Mouse (Mus musculus): Measurements from ENCODE around the gene Gm10282. TPM values are rescaled to one million over a fixed set of nuclear protein-coding genes. Genes with fewer than 3 reads are reported as not detected.
A peak's percentile ranks its signal among the peaks of the same experiment; 100 is the strongest.

Gene Gm10282
- polyA plus RNA-seq, 1 experiment from 2014 or later = 20.8 TPM

- H3K9me3 ChIP-seq (ENCODE audit: control insufficient read depth, low read length) = no peaks in the 10 kb centered on the region
- DNase-seq (ENCODE audit: low spot score) = no peak
- peaks cover 15% of the 10 kb centered on the region for H3K4me1 ChIP-seq (replicated peaks; ENCODE audit: control insufficient read depth, insufficient read depth, low read length)
- ATAC-seq (replicated peaks; ENCODE audit: low FRiP score) = peak; percentile 67
- H3K9ac ChIP-seq (ENCODE audit: low read depth, low read length) = no peak overlapping the region
- H3K4me2 ChIP-seq = no peak overlapping the region
- no peak overlapping the region for H3K4me3 ChIP-seq (ENCODE audit: low read depth, low read length)
- no peaks in the 10 kb centered on the region for H3K36me3 ChIP-seq (ENCODE audit: control insufficient read depth, insufficient read depth, low read length)
- H3K27ac ChIP-seq (ENCODE audit: low read depth, low read length) = no peak overlapping the region
- 22% methylated on average over 3 of the region's 3 CpGs for WGBS
- no peaks in the 10 kb centered on the region for H3K27me3 ChIP-seq (replicated peaks; ENCODE audit: control insufficient read depth, insufficient read depth, low read length)
Measured at GRCm38 (mm10) chr8:72277244-72277643, 27.8 kb downstream of the Gm10282 start.

DNA sequence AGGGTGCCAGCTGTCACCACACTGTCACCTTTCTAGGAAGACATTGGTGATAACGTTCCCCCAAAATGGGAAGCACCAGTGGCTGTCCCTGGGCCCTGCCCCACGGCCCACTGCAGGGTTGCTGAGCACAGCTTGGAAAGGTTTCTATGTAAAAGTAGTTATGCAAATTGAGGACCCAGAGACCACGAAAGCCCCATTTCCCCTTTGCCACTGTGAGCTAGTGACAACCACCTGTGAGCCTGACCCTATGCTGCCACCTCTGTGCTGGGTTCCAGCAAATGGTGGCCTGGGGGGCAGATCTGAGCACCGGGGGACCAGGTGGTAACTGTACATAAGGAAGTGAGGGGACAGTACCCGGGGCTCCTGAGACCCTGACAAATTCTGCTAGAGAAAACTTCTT, 31.3 kb downstream of the Gm10282 start:
- Histone ChIP-seq H3K27ac (ENCODE audit: low read depth, low read length) (no peak overlapping the region), H3K4me3 (ENCODE audit: low read depth, low read length) (no peak overlapping the region), H3K9ac (ENCODE audit: low read depth, low read length) (no peak overlapping the region), H3K9me3 (ENCODE audit: control insufficient read depth, low read length) (no peaks in the 10 kb centered on the region), H3K27me3 (replicated peaks; ENCODE audit: control insufficient read depth, insufficient read depth, low read length) (no peaks in the 10 kb centered on the region), H3K4me2 (no peak overlapping the region), H3K4me1 (replicated peaks; ENCODE audit: control insufficient read depth, insufficient read depth, low read length) (peaks cover 21% of the 10 kb centered on the region), H3K36me3 (ENCODE audit: control insufficient read depth, insufficient read depth, low read length) (no peaks in the 10 kb centered on the region)
- DNase-seq (ENCODE audit: low spot score) = no peak
- no peak for ATAC-seq (replicated peaks; ENCODE audit: low FRiP score)
- WGBS = 60% methylated on average over 5 of the region's 5 CpGs

GRCm38 (mm10) chr8:72273111-72273770, 31.8 kb downstream of the Gm10282 start:
- peaks cover 26% of the 10 kb centered on the region for H3K4me1 ChIP-seq (replicated peaks; ENCODE audit: control insufficient read depth, insufficient read depth, low read length)
- H3K4me3 ChIP-seq (ENCODE audit: low read depth, low read length) = no peak overlapping the region
- no peak overlapping the region for H3K4me2 ChIP-seq
- DNase-seq (ENCODE audit: low spot score) (no peak), ATAC-seq (replicated peaks; ENCODE audit: low FRiP score) (no peak)
- H3K27ac ChIP-seq (ENCODE audit: low read depth, low read length) = no peak overlapping the region
- no peaks in the 10 kb centered on the region for H3K36me3 ChIP-seq (ENCODE audit: control insufficient read depth, insufficient read depth, low read length)
- no peaks in the 10 kb centered on the region for H3K27me3 ChIP-seq (replicated peaks; ENCODE audit: control insufficient read depth, insufficient read depth, low read length)
- no peaks in the 10 kb centered on the region for H3K9me3 ChIP-seq (ENCODE audit: control insufficient read depth, low read length)
- WGBS = 81% methylated on average over 1 of the region's 1 CpGs
- H3K9ac ChIP-seq (ENCODE audit: low read depth, low read length) = no peak overlapping the region

DNA sequence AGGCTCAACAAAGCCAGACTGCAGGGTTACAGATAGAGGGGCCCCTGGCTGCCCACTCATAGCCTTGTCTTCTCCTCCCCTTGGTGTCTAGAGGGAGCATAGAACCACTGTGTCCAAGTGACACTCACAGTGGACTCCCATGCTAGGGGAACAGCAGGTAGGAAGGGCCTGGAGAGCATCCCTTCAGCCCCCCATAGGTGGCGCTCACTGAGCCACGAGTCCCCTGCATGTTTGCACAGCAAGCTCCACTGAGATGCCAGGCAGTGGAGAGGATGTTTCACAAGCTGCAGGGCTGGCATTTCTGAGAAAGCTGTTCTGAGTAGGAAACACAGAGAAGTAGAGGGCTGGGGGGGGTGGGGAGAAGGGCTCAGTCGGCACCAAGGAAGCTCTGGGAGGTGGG, 32.7 kb downstream of the Gm10282 start:
- H3K36me3 ChIP-seq (ENCODE audit: control insufficient read depth, insufficient read depth, low read length) = no peaks in the 10 kb centered on the region
- no peaks in the 10 kb centered on the region for H3K9me3 ChIP-seq (ENCODE audit: control insufficient read depth, low read length)
- no peak for DNase-seq (ENCODE audit: low spot score)
- no peak overlapping the region for H3K27ac ChIP-seq (ENCODE audit: low read depth, low read length)
- H3K4me3 ChIP-seq (ENCODE audit: low read depth, low read length) = no peak overlapping the region
- no peaks in the 10 kb centered on the region for H3K27me3 ChIP-seq (replicated peaks; ENCODE audit: control insufficient read depth, insufficient read depth, low read length)
- 0 out of 2 replicates have a peak, but pooled peaks have one; percentile 29 for ATAC-seq (replicated peaks; ENCODE audit: low FRiP score)
- H3K4me1 ChIP-seq (replicated peaks; ENCODE audit: control insufficient read depth, insufficient read depth, low read length) = peaks cover 24% of the 10 kb centered on the region
- WGBS = 14% methylated on average over 3 of the region's 3 CpGs
- no peak overlapping the region for H3K9ac ChIP-seq (ENCODE audit: low read depth, low read length)
- H3K4me2 ChIP-seq = no peak overlapping the region

- Histone ChIP-seq H3K36me3 (ENCODE audit: control insufficient read depth, insufficient read depth, low read length) (no peaks in the 10 kb centered on the region), H3K4me3 (ENCODE audit: low read depth, low read length) (no peak overlapping the region), H3K4me2 (no peak overlapping the region), H3K27ac (ENCODE audit: low read depth, low read length) (no peak overlapping the region), H3K4me1 (replicated peaks; ENCODE audit: control insufficient read depth, insufficient read depth, low read length) (peaks cover 18% of the 10 kb centered on the region), H3K9me3 (ENCODE audit: control insufficient read depth, low read length) (no peaks in the 10 kb centered on the region), H3K9ac (ENCODE audit: low read depth, low read length) (no peak overlapping the region), H3K27me3 (replicated peaks; ENCODE audit: control insufficient read depth, insufficient read depth, low read length) (no peaks in the 10 kb centered on the region)
- ATAC-seq (replicated peaks; ENCODE audit: low FRiP score) (no peak), DNase-seq (ENCODE audit: low spot score) (no peak)
- WGBS = 52% methylated on average over 3 of the region's 3 CpGs
Measured at GRCm38 (mm10) chr8:72271691-72272090, 33.4 kb downstream of the Gm10282 start.

- DNase-seq (ENCODE audit: low spot score) (no peak), ATAC-seq (replicated peaks; ENCODE audit: low FRiP score) (no peak)
- Histone ChIP-seq H3K4me1 (replicated peaks; ENCODE audit: control insufficient read depth, insufficient read depth, low read length) (peaks cover 17% of the 10 kb centered on the region), H3K27me3 (replicated peaks; ENCODE audit: control insufficient read depth, insufficient read depth, low read length) (no peaks in the 10 kb centered on the region), H3K9me3 (ENCODE audit: control insufficient read depth, low read length) (no peaks in the 10 kb centered on the region), H3K36me3 (ENCODE audit: control insufficient read depth, insufficient read depth, low read length) (no peaks in the 10 kb centered on the region), H3K4me3 (ENCODE audit: low read depth, low read length) (no peak overlapping the region), H3K9ac (ENCODE audit: low read depth, low read length) (no peak overlapping the region), H3K27ac (ENCODE audit: low read depth, low read length) (no peak overlapping the region), H3K4me2 (no peak overlapping the region)
- 49% methylated on average over 11 of the region's 11 CpGs for WGBS
Measured at GRCm38 (mm10) chr8:72271051-72271660, 33.9 kb downstream of the Gm10282 start.

DNA sequence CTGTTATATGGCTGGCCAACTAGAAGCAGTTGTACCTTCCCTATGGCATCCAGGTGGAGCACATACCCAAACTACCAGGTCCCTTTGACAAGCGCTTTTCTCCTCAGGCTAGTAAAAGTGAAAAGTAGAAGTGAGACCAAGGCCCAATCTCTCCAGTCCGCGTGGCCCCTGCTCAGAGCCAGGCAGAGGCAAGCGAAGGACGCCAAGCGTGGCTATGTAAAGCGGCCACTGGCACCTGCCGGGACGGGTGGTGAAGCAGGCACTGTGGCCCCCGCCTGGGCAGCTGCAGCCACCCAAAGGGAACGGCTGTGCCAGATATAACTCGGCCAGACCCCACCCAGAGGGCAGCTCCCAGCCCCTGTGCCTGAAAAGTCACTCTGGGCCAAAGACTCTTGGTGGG, 34.5 kb downstream of the Gm10282 start:
- Histone ChIP-seq H3K36me3 (ENCODE audit: control insufficient read depth, insufficient read depth, low read length) (no peaks in the 10 kb centered on the region), H3K9ac (ENCODE audit: low read depth, low read length) (no peak overlapping the region), H3K4me2 (no peak overlapping the region), H3K9me3 (ENCODE audit: control insufficient read depth, low read length) (no peaks in the 10 kb centered on the region), H3K4me1 (replicated peaks; ENCODE audit: control insufficient read depth, insufficient read depth, low read length) (peaks cover 17% of the 10 kb centered on the region), H3K4me3 (ENCODE audit: low read depth, low read length) (no peak overlapping the region), H3K27me3 (replicated peaks; ENCODE audit: control insufficient read depth, insufficient read depth, low read length) (no peaks in the 10 kb centered on the region), H3K27ac (ENCODE audit: low read depth, low read length) (no peak overlapping the region)
- 83% methylated on average over 12 of the region's 12 CpGs for WGBS
- ATAC-seq (replicated peaks; ENCODE audit: low FRiP score) (no peak), DNase-seq (ENCODE audit: low spot score) (no peak)

- H3K9ac ChIP-seq (ENCODE audit: low read depth, low read length) = no peak overlapping the region; the same call in 1 of the 2 replicates
- H3K27ac ChIP-seq (ENCODE audit: low read depth, low read length) = peak overlapping the region; percentile 71
- ATAC-seq (replicated peaks; ENCODE audit: low FRiP score) = peak; percentile 82
- no peak overlapping the region for H3K4me3 ChIP-seq (ENCODE audit: low read depth, low read length)
- WGBS = 28% methylated on average over 15 of the region's 15 CpGs
- DNase-seq (ENCODE audit: low spot score) = peak; percentile 72
- H3K4me1 ChIP-seq (replicated peaks; ENCODE audit: control insufficient read depth, insufficient read depth, low read length) = peaks cover 17% of the 10 kb centered on the region
- no peaks in the 10 kb centered on the region for H3K9me3 ChIP-seq (ENCODE audit: control insufficient read depth, low read length)
- no peaks in the 10 kb centered on the region for H3K36me3 ChIP-seq (ENCODE audit: control insufficient read depth, insufficient read depth, low read length)
- H3K4me2 ChIP-seq = peak overlapping the region; percentile 52
- no peaks in the 10 kb centered on the region for H3K27me3 ChIP-seq (replicated peaks; ENCODE audit: control insufficient read depth, insufficient read depth, low read length)
Measured at GRCm38 (mm10) chr8:72268356-72268755, 36.7 kb downstream of the Gm10282 start.

DNA sequence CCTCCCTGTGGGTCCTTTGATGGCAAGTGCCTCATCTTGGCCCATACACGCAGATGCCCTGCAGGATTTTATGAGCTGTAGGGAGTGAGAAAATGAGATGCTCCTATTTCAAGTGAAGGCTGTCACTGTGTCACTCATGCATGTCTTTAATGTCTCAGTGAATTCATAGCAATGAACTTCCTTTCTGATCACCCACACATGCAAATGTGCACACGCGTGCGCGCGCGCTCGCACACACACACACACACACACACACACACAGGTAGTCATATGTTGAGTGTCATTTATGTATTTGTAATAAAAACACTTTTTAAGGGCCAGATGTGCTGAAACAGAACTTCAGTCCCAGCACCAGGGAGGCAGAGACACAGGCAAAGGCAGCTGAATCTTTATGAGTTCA, 38.0 kb downstream of the Gm10282 start:
- Histone ChIP-seq H3K9me3 (ENCODE audit: control insufficient read depth, low read length) (no peaks in the 10 kb centered on the region), H3K36me3 (ENCODE audit: control insufficient read depth, insufficient read depth, low read length) (no peaks in the 10 kb centered on the region), H3K4me2 (no peak overlapping the region), H3K4me3 (ENCODE audit: low read depth, low read length) (no peak overlapping the region), H3K27ac (ENCODE audit: low read depth, low read length) (no peak overlapping the region; the same call in 1 of the 2 replicates), H3K9ac (ENCODE audit: low read depth, low read length) (no peak overlapping the region), H3K27me3 (replicated peaks; ENCODE audit: control insufficient read depth, insufficient read depth, low read length) (no peaks in the 10 kb centered on the region), H3K4me1 (replicated peaks; ENCODE audit: control insufficient read depth, insufficient read depth, low read length) (peaks cover 17% of the 10 kb centered on the region)
- no peak for DNase-seq (ENCODE audit: low spot score)
- WGBS = 100% methylated on average over 8 of the region's 8 CpGs
- ATAC-seq (replicated peaks; ENCODE audit: low FRiP score) = no peak

Data from liver, embryonic 11.5 days (tissue).